Mouse (Mus musculus): Measurements from ENCODE around the gene Pip5k1b. TPM values are rescaled to one million over a fixed set of nuclear protein-coding genes. Genes with fewer than 3 reads are reported as not detected.
A peak's percentile ranks its signal among the peaks of the same experiment; 100 is the strongest.
"Not testable (repeated sequence)": the region's sequence is repeated elsewhere in the genome, so short reads cannot be mapped to it uniquely, and the experiment has no call there.

Gene Pip5k1b
- total RNA-seq (2021), result 10 to 100 TPM; 24.0 to 29.8 TPM

- intact Hi-C loops (cut with DNase I), result loop anchor here (5.0 to 10.0 kb wide), 4 partner anchors 57 to 251 kb away; partner anchors contain the start of gene Fam122a
- peak in 1 of 2 experiments; percentile 39 for DNase-seq (ENCODE audit: low spot score in 2 of 2)
These were observed at the start of gene Pip5k1b for GRCm38 (mm10) chr19:24555466-24555903. TSS of gene Pip5k1b (minus strand) at chr19:24555872.

GRCm38 (mm10) chr19:24604105-24604504, 48.4 kb upstream of the Pip5k1b start:
- intact Hi-C loops (cut with DNase I), result no loop called here
- DNase-seq (ENCODE audit: low spot score in 2 of 2), result no peak

GRCm38 (mm10) chr19:24603431-24603830, 47.8 kb upstream of the Pip5k1b start:
- no peak for DNase-seq (ENCODE audit: low spot score in 2 of 2)
- intact Hi-C loops (cut with DNase I), result loop anchor here (2.0 kb wide), 1 partner anchor 75 kb away; no protein-coding TSS in a partner anchor

GRCm38 (mm10) chr19:24586726-24587125, 31.1 kb upstream of the Pip5k1b start:
- no peak for DNase-seq (ENCODE audit: low spot score in 2 of 2)
- intact Hi-C loops (cut with DNase I), result no loop called here

GRCm38 (mm10) chr19:24585171-24585570, 29.5 kb upstream of the Pip5k1b start:
- intact Hi-C loops (cut with DNase I), result no loop called here
- no peak for DNase-seq (ENCODE audit: low spot score in 2 of 2)

- peak in 1 of 2 experiments; percentile 23 for DNase-seq (ENCODE audit: low spot score in 2 of 2)
- intact Hi-C loops (cut with DNase I), result no loop called here
These were observed 28.3 kb upstream of the Pip5k1b start for GRCm38 (mm10) chr19:24583956-24584355.

GRCm38 (mm10) chr19:24576125-24576524, 20.5 kb upstream of the Pip5k1b start:
- DNase-seq (ENCODE audit: low spot score in 2 of 2), result no peak
- intact Hi-C loops (cut with DNase I), result no loop called here

GRCm38 (mm10) chr19:24571756-24572181, 16.1 kb upstream of the Pip5k1b start:
- intact Hi-C loops (cut with DNase I), result no loop called here

GRCm38 (mm10) chr19:24570969-24571368, 15.3 kb upstream of the Pip5k1b start:
- intact Hi-C loops (cut with DNase I), result no loop called here
- no peak for DNase-seq (ENCODE audit: low spot score in 2 of 2)

More at GRCm38 (mm10) chr19:24571756-24572181, 16.1 kb upstream of the Pip5k1b start:
- no peak for DNase-seq (ENCODE audit: low spot score in 2 of 2)

- DNase-seq (ENCODE audit: low spot score in 2 of 2), result no peak
- intact Hi-C loops (cut with DNase I), result loop anchor here (5.0 to 10.0 kb wide), 4 partner anchors 55 to 253 kb away; partner anchors contain the start of gene Fam122a
These were observed 1.8 kb upstream of the Pip5k1b start for GRCm38 (mm10) chr19:24557456-24557855.

- intact Hi-C loops (cut with DNase I), result loop anchor here (5.0 to 10.0 kb wide), 4 partner anchors 56 to 252 kb away; partner anchors contain the start of gene Fam122a
- no peak for DNase-seq (ENCODE audit: low spot score in 2 of 2)
These were observed 904 bp upstream of the Pip5k1b start for GRCm38 (mm10) chr19:24556585-24556966.

GRCm38 (mm10) chr19:24555904-24556584, 372 bp upstream of the Pip5k1b start:
- DNase-seq (ENCODE audit: low spot score in 2 of 2), result peak; percentile 69 to 78
- intact Hi-C loops (cut with DNase I), result loop anchor here (5.0 to 10.0 kb wide), 4 partner anchors 56 to 251 kb away; partner anchors contain the start of gene Fam122a

GRCm38 (mm10) chr19:24554911-24555465, 684 bp downstream of the Pip5k1b start:
- peak in 1 of 2 experiments; percentile 7 for DNase-seq (ENCODE audit: low spot score in 2 of 2)
- intact Hi-C loops (cut with DNase I), result loop anchor here (5.0 to 10.0 kb wide), 4 partner anchors 57 to 250 kb away; partner anchors contain the start of gene Fam122a

- intact Hi-C loops (cut with DNase I), result loop anchor here (10.0 kb wide), 1 partner anchor 250 kb away; no protein-coding TSS in a partner anchor
- no peak for DNase-seq (ENCODE audit: low spot score in 2 of 2)
These were observed 1.2 kb downstream of the Pip5k1b start for GRCm38 (mm10) chr19:24554425-24554824.

- no peak for DNase-seq (ENCODE audit: low spot score in 2 of 2)
- intact Hi-C loops (cut with DNase I), result loop anchor here (10.0 kb wide), 1 partner anchor 249 kb away; no protein-coding TSS in a partner anchor
These were observed 2.2 kb downstream of the Pip5k1b start for GRCm38 (mm10) chr19:24553291-24554075.

GRCm38 (mm10) chr19:24552641-24553040, 3.0 kb downstream of the Pip5k1b start:
- DNase-seq (ENCODE audit: low spot score in 2 of 2), result not testable (repeated sequence)
- intact Hi-C loops (cut with DNase I), result loop anchor here (10.0 kb wide), 1 partner anchor 248 kb away; no protein-coding TSS in a partner anchor

GRCm38 (mm10) chr19:24551196-24551954, 4.3 kb downstream of the Pip5k1b start:
- no peak for DNase-seq (ENCODE audit: low spot score in 2 of 2)
- intact Hi-C loops (cut with DNase I), result loop anchor here (10.0 kb wide), 1 partner anchor 247 kb away; no protein-coding TSS in a partner anchor

GRCm38 (mm10) chr19:24550778-24551177, 4.9 kb downstream of the Pip5k1b start:
- intact Hi-C loops (cut with DNase I), result loop anchor here (10.0 kb wide), 1 partner anchor 246 kb away; no protein-coding TSS in a partner anchor
- DNase-seq (ENCODE audit: low spot score in 2 of 2), result no peak

- no peak for DNase-seq (ENCODE audit: low spot score in 2 of 2)
- intact Hi-C loops (cut with DNase I), result loop anchor here (10.0 kb wide), 1 partner anchor 245 kb away; no protein-coding TSS in a partner anchor
These were observed 5.7 kb downstream of the Pip5k1b start for GRCm38 (mm10) chr19:24550016-24550415.

All from left cerebral cortex, postnatal 36 days (tissue).